Mouse (Mus musculus): ENCODE measurements around the gene Mboat1.

DNA sequence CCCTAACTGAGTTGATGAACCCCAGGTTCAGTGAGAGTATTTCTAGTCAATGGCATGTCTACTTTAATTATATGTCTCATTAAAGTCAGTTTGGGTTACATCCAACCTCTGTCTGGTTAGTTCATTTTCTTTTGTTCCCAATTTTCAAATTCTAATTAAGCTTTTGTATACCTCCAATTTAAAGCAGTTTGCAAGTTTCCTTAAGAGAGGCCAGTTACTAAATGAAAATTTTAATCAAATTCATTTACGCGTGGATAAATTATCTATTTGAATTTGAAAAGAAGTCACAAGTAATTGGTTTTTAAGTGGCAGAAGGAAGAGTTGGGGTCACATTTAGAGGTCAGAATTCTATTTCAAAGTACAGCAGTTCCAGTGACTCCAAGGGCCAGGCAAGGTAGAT is 27.2 kb downstream of the Mboat1 start:
- TF ChIP-seq POLR2A (IDR thresholded peaks at IDR 0.05; ENCODE audit: low read depth, low read length) = no peak
- no peak for TF ChIP-seq CTCF (IDR thresholded peaks at IDR 0.05; ENCODE audit: extremely low read depth, insufficient read length, insufficient replicate concordance, low read depth, low read length)
